In genomic region chr12:105336094-105336420, GRCm38 (mm10) we compare ENCODE assay signal across 11 mouse cellular contexts. TPM values are rescaled to one million over a fixed set of nuclear protein-coding genes. Genes with fewer than 3 reads are reported as not detected.
A peak's percentile ranks its signal among the peaks of the same experiment; 100 is the strongest.
DNase-seq lines count a peak whose midpoint lies in the region; ATAC-seq and TF ChIP-seq lines count a peak whose summit lies in the region.
"Had no signal": no experiment of that assay in that cellular context is flagged by ENCODE, and none has a peak within 500 bp of the region (broad histone marks: within the 10 kb centered on the region; RNA-seq: fewer than 3 reads in every experiment).

No protein-coding gene starts in this region.

- H3K4me1 ChIP-seq in kidney, postnatal 0 days (replicated peaks; ENCODE audit: insufficient read depth, low read length) = no peaks in the 10 kb centered on the region; the same call in 1 of the 2 replicates
- H3K4me1 ChIP-seq in embryonic facial prominence, embryonic 14.5 days (ENCODE audit: control insufficient read depth, insufficient read depth, low read length) = peaks cover 3% of the 10 kb centered on the region; the same call in 1 of the 2 replicates
- H3K4me1 ChIP-seq in hindbrain, postnatal 0 days (ENCODE audit: insufficient read depth, low read length) = peaks cover 11% of the 10 kb centered on the region; the same call in 1 of the 2 replicates
- H3K4me1 ChIP-seq in neural tube, embryonic 13.5 days (replicated peaks) = peaks cover 43% of the 10 kb centered on the region

- no peak overlapping the region for H3K27ac ChIP-seq in kidney, postnatal 0 days
- no peak overlapping the region for H3K27ac ChIP-seq in embryonic facial prominence, embryonic 14.5 days (replicated peaks; ENCODE audit: low read depth, low read length)
- peak overlapping the region; percentile 84 for H3K27ac ChIP-seq in hindbrain, postnatal 0 days
- peak overlapping the region; percentile 80 for H3K27ac ChIP-seq in neural tube, embryonic 13.5 days (replicated peaks)

- H3K9ac ChIP-seq in kidney, postnatal 0 days (ENCODE audit: low read depth, low read length) = no peak overlapping the region
- H3K9ac ChIP-seq in embryonic facial prominence, embryonic 14.5 days (ENCODE audit: low read depth, low read length) = peak overlapping the region; percentile 58; the same call in 1 of the 2 replicates
- H3K9ac ChIP-seq in hindbrain, postnatal 0 days (replicated peaks; ENCODE audit: low read length) = peak overlapping the region; percentile 66
- H3K9ac ChIP-seq in neural tube, embryonic 13.5 days = peak overlapping the region; percentile 74

- DNase-seq in kidney, postnatal 0 days (ENCODE audit: low spot score) = no peak
- DNase-seq in kidney, adult 11 months = no peak
- DNase-seq in embryonic facial prominence, embryonic 14.5 days (ENCODE audit: low spot score) = no peak
- no peak for DNase-seq in hindbrain, postnatal 0 days (ENCODE audit: low spot score)
- no peak for DNase-seq in right cerebral cortex, adult 18-20 months
- DNase-seq: kidney, adult 9 months had no signal

- H3K27me3 ChIP-seq in kidney, postnatal 0 days (ENCODE audit: insufficient read depth, low read length) = peaks cover 12% of the 10 kb centered on the region; the same call in 1 of the 2 replicates
- peaks cover 25% of the 10 kb centered on the region for H3K27me3 ChIP-seq in embryonic facial prominence, embryonic 14.5 days (replicated peaks; ENCODE audit: control insufficient read depth, insufficient read depth, low read length)
- no peaks in the 10 kb centered on the region for H3K27me3 ChIP-seq in hindbrain, postnatal 0 days (ENCODE audit: insufficient read depth, low read length)
- peaks cover 44% of the 10 kb centered on the region for H3K27me3 ChIP-seq in neural tube, embryonic 13.5 days

- no peak for ATAC-seq in kidney, postnatal 0 days (replicated peaks; ENCODE audit: low FRiP score, low read depth)
- no peak; the same call in 1 of the 2 replicates for ATAC-seq in embryonic facial prominence, embryonic 14.5 days (ENCODE audit: low read depth)
- no peak; the same call in 1 of the 2 replicates for ATAC-seq in hindbrain, postnatal 0 days
- ATAC-seq in neural tube, embryonic 13.5 days (ENCODE audit: low read depth) = peak; percentile 5
- ATAC-seq in inflammation-experienced regulatory T-cells, adult 6 months = no peak

- H3K4me2 ChIP-seq in kidney, postnatal 0 days (ENCODE audit: low read length) = peak overlapping the region; percentile 95
- H3K4me2 ChIP-seq in embryonic facial prominence, embryonic 14.5 days (ENCODE audit: low read depth, low read length) = peak overlapping the region; percentile 97
- H3K4me2 ChIP-seq in hindbrain, postnatal 0 days (ENCODE audit: low read depth, low read length) = peak overlapping the region; percentile 90
- H3K4me2 ChIP-seq in neural tube, embryonic 13.5 days = peak overlapping the region; percentile 94

- WGBS in kidney, postnatal 0 days = 12% methylated on average over 8 of the region's 8 CpGs
- 13% methylated on average over 7 of the region's 8 CpGs for WGBS in embryonic facial prominence, embryonic 14.5 days
- 19% methylated on average over 8 of the region's 8 CpGs for WGBS in hindbrain, postnatal 0 days
- WGBS in neural tube, embryonic 13.5 days = 5% methylated on average over 6 of the region's 8 CpGs

- no peaks in the 10 kb centered on the region for H3K9me3 ChIP-seq in kidney, postnatal 0 days (replicated peaks; ENCODE audit: low read length)
- no peaks in the 10 kb centered on the region for H3K9me3 ChIP-seq in embryonic facial prominence, embryonic 14.5 days (ENCODE audit: control insufficient read depth, low read length)
- H3K9me3 ChIP-seq in hindbrain, postnatal 0 days (ENCODE audit: low read length) = no peaks in the 10 kb centered on the region
- no peaks in the 10 kb centered on the region for H3K9me3 ChIP-seq in neural tube, embryonic 13.5 days

- H3K36me3 ChIP-seq in kidney, postnatal 0 days (ENCODE audit: insufficient read depth, low read length) = no peaks in the 10 kb centered on the region
- no peaks in the 10 kb centered on the region for H3K36me3 ChIP-seq in embryonic facial prominence, embryonic 14.5 days (ENCODE audit: control insufficient read depth, insufficient read depth, low read length)
- no peaks in the 10 kb centered on the region for H3K36me3 ChIP-seq in hindbrain, postnatal 0 days (ENCODE audit: insufficient read depth, low read length)
- no peaks in the 10 kb centered on the region for H3K36me3 ChIP-seq in neural tube, embryonic 13.5 days

- H3K4me3 ChIP-seq in kidney, postnatal 0 days (replicated peaks; ENCODE audit: low read depth, low read length) = peak overlapping the region; percentile 47
- H3K4me3 ChIP-seq in embryonic facial prominence, embryonic 14.5 days (ENCODE audit: low read depth, low read length) = peak overlapping the region; percentile 67
- H3K4me3 ChIP-seq in hindbrain, postnatal 0 days (ENCODE audit: low read length) = peak overlapping the region; percentile 66
- peak overlapping the region; percentile 70 for H3K4me3 ChIP-seq in neural tube, embryonic 13.5 days
- H3K4me3 ChIP-seq: megakaryocyte, embryonic 14.5 days had no signal

- no peak for TF ChIP-seq CTCF in kidney, postnatal 0 days (IDR thresholded peaks at IDR 0.05; ENCODE audit: low read depth)
- TF ChIP-seq CTCF in hindbrain, postnatal 0 days (IDR thresholded peaks at IDR 0.05; ENCODE audit: low read depth) = no peak

RNA-seq across cellular contexts. Expression of gene Tunar, which starts 2.4 kb away (rescaled TPM):
- polyA plus RNA-seq in kidney, postnatal 0 days (2015; fragmentation: Nextera tagmentation; extraction: Ambion mirVana) = 0.11 and 0.12 TPM in 2 replicates
- 0.32 and 0.63 TPM in 2 replicates for polyA plus RNA-seq in embryonic facial prominence, embryonic 14.5 days (2014; fragmentation: Nextera tagmentation; extraction: Ambion mirVana)
- 29.5 and 29.6 TPM in 2 replicates for total RNA-seq in hindbrain, postnatal 0 days (2014; rRNA removed)
- 13.8 and 18.3 TPM in 2 replicates for polyA plus RNA-seq in hindbrain, postnatal 0 days (2015; fragmentation: Nextera tagmentation; extraction: Ambion mirVana)
- polyA plus RNA-seq in neural tube, embryonic 13.5 days (2015; fragmentation: Nextera tagmentation; extraction: Ambion mirVana) = 10.0 TPM in 2 replicates
- not detected for polyA plus RNA-seq in inflammation-experienced regulatory T-cells, adult 6 months (2017; shearing (Covaris generic))
- total RNA-seq: common myeloid progenitor, adult 5-6 weeks had no signal
- polyA plus RNA-seq: spleen, adult 2 months had no signal

Comparison
In these comparisons a context has a peak if more than half of its experiments do, and no peak if none do; other contexts are left out.
1. H3K27ac ChIP-seq: peak in hindbrain, postnatal 0 days (single experiment) and neural tube, embryonic 13.5 days (single experiment); none in kidney, postnatal 0 days (single experiment) and embryonic facial prominence, embryonic 14.5 days (single experiment).
2. Peak in every context shown above with its lines, with median percentiles within 50 percentile points of each other: H3K4me2 ChIP-seq and H3K4me3 ChIP-seq.